Mouse (Mus musculus) heart, adult 2 months (tissue): ENCODE data around the gene Mindy1. TPM values are rescaled to one million over a fixed set of nuclear protein-coding genes. Genes with fewer than 3 reads are reported as not detected.

ENCODE experiments used
- DNase-seq, 2 experiments: peaks; one replicate each; pipeline ENCODE4 v3.0.0; 2021
- H3K27ac ChIP-seq: fragments of 200-600 bp; 2 replicates; pipeline ENCODE4 v1.8.1; 2022
- H3K27me3 ChIP-seq: fragments of 200-500 bp; 2 replicates; pipeline ENCODE4 v1.6.1; 2012; ENCODE audit warnings: mild to moderate bottlenecking, low read length, inconsistent platforms, mixed read lengths; ENCODE audit not compliant: control insufficient read depth, insufficient read depth
- H3K36me3 ChIP-seq: fragments of 200-500 bp; 2 replicates; pipeline ENCODE4 v1.6.1; 2012; ENCODE audit warnings: low read length, inconsistent platforms; ENCODE audit not compliant: control insufficient read depth, insufficient read depth
- H3K4me1 ChIP-seq: fragments of 200-500 bp; 2 replicates; pipeline ENCODE4 v1.6.1; 2011; ENCODE audit warnings: low read length; ENCODE audit not compliant: control insufficient read depth, insufficient read depth
- H3K4me3 ChIP-seq: fragments of 200-600 bp; 2 replicates; pipeline ENCODE4 v1.8.1; 2022
- H3K79me2 ChIP-seq: fragments of 200-500 bp; replicated peaks from 2 replicates; pipeline ENCODE4 v1.6.1; 2012; ENCODE audit warnings: mild to moderate bottlenecking, inconsistent platforms, low read length, moderate library complexity, mixed read lengths; ENCODE audit not compliant: control insufficient read depth, insufficient read depth
- H3K9ac ChIP-seq: fragments of 200-500 bp; 2 replicates; pipeline ENCODE4 v1.6.1; 2012; ENCODE audit warnings: low read depth, mild to moderate bottlenecking, control low read depth, inconsistent platforms, low read length, mixed read lengths
- CTCF ChIP-seq: fragments of 200-600 bp; IDR thresholded peaks from 2 replicates; pipeline ENCODE4 v1.8.1; 2022; ENCODE audit warnings: antibody characterized with exemption, mild to moderate bottlenecking, moderate library complexity
- EP300 ChIP-seq: fragments of 200-500 bp; IDR thresholded peaks from 2 replicates; pipeline ENCODE4 v1.6.1; 2011; ENCODE audit warnings: low read depth, low read length, control low read depth; ENCODE audit not compliant: insufficient read depth
- POLR2A ChIP-seq: fragments of 200-500 bp; IDR thresholded peaks from 2 replicates; pipeline ENCODE4 v1.6.1; 2011; ENCODE audit warnings: mild to moderate bottlenecking, low read depth, low read length, control low read depth; ENCODE audit not compliant: insufficient read depth
- WGBS: fragments of 180-500 bp; shearing (Covaris S2); methylation state at CpG from one replicate; pipeline ENCODE4 v1.1.7; 2018; 5-methylcytosine and 5-hydroxymethylcytosine counted together
- intact Hi-C: fragments of 180-260 bp; cut with DNase I; formaldehyde crosslinking; loops from one replicate; pipeline ENCODE4 v1.15.1; 2025
- polyA plus RNA-seq: library from polyadenylated mRNA; depleted of rRNA; stranded (reverse); fragments of >200 nt; gene quantifications from 2 replicates; pipeline ENCODE4 v1.2.3, GENCODE M21; 2012
- total RNA-seq, 2 experiments: library from RNA; stranded (reverse); gene quantifications; 2 replicates each; pipeline ENCODE4 v1.2.3; 2021

Mindy1 gene
- total and polyA plus RNA-seq, 3 experiments, result 17.5 to 32.2 (median 21.3) TPM

DNA sequence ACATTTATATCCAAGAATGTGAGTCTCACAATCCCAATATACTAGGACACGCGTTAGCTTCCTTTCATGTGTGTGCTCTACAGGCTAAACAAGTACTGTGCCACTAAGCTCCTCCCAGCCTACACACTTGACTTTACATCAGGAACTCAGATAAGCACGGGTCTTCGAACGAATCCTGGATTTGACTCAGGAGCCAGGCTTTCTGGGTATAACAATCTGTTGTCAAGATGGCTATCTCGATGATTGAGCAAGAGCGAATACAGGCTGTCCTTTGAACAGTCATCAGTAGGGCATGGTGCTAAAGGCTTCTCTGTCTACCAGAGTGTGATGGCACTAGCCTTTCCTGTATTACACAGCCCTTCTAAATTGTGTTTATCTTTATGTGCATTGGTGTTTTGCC is 16.9 kb downstream of the Mindy1 start:
- Histone ChIP-seq H3K27ac (no peak overlapping the region), H3K4me3 (no peak overlapping the region), H3K27me3 (no peaks in the 10 kb centered on the region), H3K9ac (no peak overlapping the region), H3K4me1 (peaks cover 1% of the 10 kb centered on the region; the same call in 1 of the 2 replicates), H3K36me3 (no peaks in the 10 kb centered on the region), H3K79me2 (no peaks in the 10 kb centered on the region)
- TF ChIP-seq EP300, result no peak
- TF ChIP-seq POLR2A, result no peak
- TF ChIP-seq CTCF, result no peak
- 69% methylated on average over 7 of the region's 7 CpGs for WGBS
- intact Hi-C loops, result no loop called here
- no peak for DNase-seq

DNA sequence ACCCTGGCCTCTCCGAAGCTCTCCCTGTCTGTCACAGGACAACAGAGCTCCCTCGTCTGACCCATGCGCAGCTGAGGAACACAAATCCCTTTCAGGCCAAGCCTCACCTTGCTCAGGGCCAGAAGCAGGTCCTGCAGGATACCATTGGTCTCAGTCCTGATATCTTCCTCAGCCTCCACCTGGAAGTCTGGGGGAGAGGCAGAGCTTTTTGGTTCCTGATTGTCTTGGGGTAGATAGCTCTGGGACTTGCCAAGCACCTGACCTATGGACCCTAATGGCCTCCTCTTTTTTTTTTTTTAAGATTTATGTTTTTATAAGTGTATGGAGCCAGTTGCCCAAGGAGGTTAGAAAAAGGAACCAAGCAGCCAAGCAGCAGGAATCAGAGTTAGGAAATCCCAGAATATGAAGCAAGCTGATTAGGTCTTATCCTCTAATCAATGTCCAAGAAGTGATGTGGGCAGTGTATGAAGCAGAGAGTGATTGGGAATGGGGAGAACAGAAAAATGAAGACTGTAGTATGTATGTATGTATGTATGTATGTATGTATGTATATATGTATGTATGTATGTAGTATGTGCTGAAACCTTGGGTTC is 20.2 kb downstream of the Mindy1 start:
- TF ChIP-seq CTCF (no peak), POLR2A (no peak), EP300 (no peak)
- 87% methylated on average over 3 of the region's 3 CpGs for WGBS
- intact Hi-C loops, result no loop called here

DNA sequence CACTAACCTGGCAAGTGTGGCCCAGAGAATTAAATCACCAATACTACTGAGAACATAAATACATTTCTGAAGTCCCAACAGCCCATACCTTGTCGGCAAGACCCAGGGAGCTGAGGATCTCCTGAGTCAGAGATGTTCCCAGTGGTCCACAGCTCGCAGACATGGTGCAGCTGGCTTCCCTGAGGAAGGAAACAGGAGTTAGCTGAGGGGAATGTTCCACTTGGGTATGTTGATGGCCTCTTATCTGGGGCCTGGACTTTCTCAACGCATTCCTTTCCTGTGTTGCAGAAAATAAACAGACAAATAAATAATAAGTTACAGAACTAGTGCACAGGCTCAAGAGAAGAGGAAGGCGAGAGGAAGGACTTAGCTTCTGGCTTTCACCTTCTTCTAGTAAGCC is 25.1 kb downstream of the Mindy1 start:
- TF ChIP-seq EP300 (no peak), POLR2A (no peak), CTCF (no peak)

More for the DNA sequence above, 20.2 kb downstream of the Mindy1 start:
- H3K9ac ChIP-seq, result no peak overlapping the region
- DNase-seq, result no peak
- H3K4me1 ChIP-seq, result no peaks in the 10 kb centered on the region
- H3K79me2 ChIP-seq, result no peaks in the 10 kb centered on the region
- H3K36me3 ChIP-seq, result no peaks in the 10 kb centered on the region
- H3K27ac ChIP-seq, result no peak overlapping the region
- no peaks in the 10 kb centered on the region for H3K27me3 ChIP-seq
- no peak overlapping the region for H3K4me3 ChIP-seq

DNA sequence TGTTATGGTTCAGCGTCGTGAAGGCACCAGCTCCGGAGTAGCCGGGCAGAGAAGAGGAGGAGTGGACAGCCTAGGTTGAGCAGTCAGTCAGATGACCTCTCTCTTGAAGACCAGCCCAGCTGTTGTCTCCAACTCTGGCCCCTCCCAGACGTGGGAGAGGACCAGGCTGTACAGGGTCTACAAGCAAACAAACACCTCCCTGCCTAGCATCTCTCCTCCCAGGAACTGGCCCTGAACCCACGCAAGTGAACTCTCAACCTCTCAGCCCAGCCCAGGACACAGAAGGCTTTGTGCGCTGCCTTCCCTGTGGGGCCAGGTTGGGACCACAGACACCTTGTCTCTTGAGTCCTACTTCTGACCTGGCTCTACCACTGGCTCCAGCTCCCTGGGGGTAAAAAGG is 26.0 kb downstream of the Mindy1 start, which contains the start of gene Anxa9:
Anxa9 (minus strand) TSS at position 77 of the 400 bp plus-strand sequence.
- Histone ChIP-seq H3K27me3 (no peaks in the 10 kb centered on the region), H3K4me3 (no peak within 1 kb of the TSS), H3K27ac (no peak within 1 kb of the TSS), H3K36me3 (no peaks in the 10 kb centered on the region), H3K4me1 (no peaks in the 10 kb centered on the region), H3K9ac (no peak within 1 kb of the TSS), H3K79me2 (no peaks in the 10 kb centered on the region)
- WGBS, result 59% methylated on average over 7 of the region's 7 CpGs
- intact Hi-C loops, result no loop called here
- DNase-seq, result peak in 1 of 2 experiments; percentile 24
- TF ChIP-seq POLR2A, result no peak
- TF ChIP-seq CTCF, result no peak
- no peak for TF ChIP-seq EP300

More for the DNA sequence above, 25.1 kb downstream of the Mindy1 start:
- no peak for DNase-seq
- no peak overlapping the region for H3K4me3 ChIP-seq
- no peaks in the 10 kb centered on the region for H3K4me1 ChIP-seq
- intact Hi-C loops, result no loop called here
- no peaks in the 10 kb centered on the region for H3K27me3 ChIP-seq
- no peak overlapping the region for H3K27ac ChIP-seq
- H3K79me2 ChIP-seq, result no peaks in the 10 kb centered on the region
- H3K36me3 ChIP-seq, result no peaks in the 10 kb centered on the region
- H3K9ac ChIP-seq, result no peak overlapping the region
- WGBS, result 21% methylated on average over 4 of the region's 4 CpGs

DNA sequence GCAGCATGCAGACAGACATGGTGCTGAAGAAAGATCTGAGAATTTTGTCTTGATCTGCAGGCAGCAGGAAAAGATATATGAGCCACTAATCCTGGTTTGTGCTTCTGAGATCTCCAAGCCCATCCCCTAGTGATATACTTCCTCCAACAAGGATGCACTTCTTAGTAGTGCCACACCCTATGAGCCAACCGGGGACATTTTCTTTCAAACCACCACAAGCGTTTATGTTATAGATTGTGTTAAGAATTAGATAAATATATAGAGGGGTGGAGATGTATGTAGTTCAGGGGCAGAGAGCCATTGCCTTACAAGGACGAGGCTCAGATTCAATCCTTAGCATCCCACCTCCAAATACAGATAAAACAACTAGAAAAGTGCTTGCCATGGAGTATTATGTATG is 29.4 kb downstream of the Mindy1 start:
- Histone ChIP-seq H3K4me3 (no peak overlapping the region), H3K27ac (no peak overlapping the region), H3K79me2 (no peaks in the 10 kb centered on the region), H3K4me1 (no peaks in the 10 kb centered on the region; the same call in 1 of the 2 replicates), H3K36me3 (no peaks in the 10 kb centered on the region), H3K27me3 (no peaks in the 10 kb centered on the region), H3K9ac (no peak overlapping the region)
- TF ChIP-seq POLR2A, result no peak
- TF ChIP-seq CTCF, result no peak
- no peak for TF ChIP-seq EP300
- intact Hi-C loops, result loop anchor here (5.0 kb wide), 1 partner anchor 82 kb away; no protein-coding TSS in a partner anchor
- 51% methylated on average over 3 of the region's 3 CpGs for WGBS
- DNase-seq, result no peak
